Mouse (Mus musculus) kidney, adult 8-10 months (tissue): ENCODE results near the gene Mdh2.

Experiments
- DNase-seq, 2 experiments: peaks; one replicate each; pipeline ENCODE4 v3.0.0; 2022

Mdh2 gene

DNA sequence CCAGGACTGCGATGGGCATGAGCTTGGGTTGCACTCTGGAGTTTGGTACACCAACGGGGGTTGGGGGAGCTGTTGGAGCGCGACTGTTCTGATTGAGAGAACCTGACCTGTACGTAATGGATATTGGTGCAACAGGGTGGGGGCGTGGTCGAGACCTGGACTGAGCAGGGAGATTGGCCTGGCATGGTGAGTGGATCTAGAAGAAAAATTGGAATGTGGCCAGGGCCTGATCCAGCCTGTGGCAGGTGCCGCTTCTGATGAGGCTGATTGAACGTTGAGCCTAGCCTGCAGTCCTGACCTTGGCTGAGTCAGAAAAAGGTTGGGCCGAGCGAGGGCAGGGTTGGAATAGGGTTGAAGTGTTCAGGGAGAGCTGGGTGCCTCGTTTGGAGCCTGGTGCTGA is 57.7 kb downstream of the Mdh2 start:
- peak; percentile 4 to 24 for DNase-seq
